Mouse (Mus musculus) megakaryocyte, embryonic 14.5 days (primary cell): ENCODE data around the gene Tubgcp2.

Experiments
- FLI1 ChIP-seq: IDR thresholded peaks from 2 replicates; pipeline ENCODE4 v1.6.1; 2012; ENCODE audit warnings: low read length, inconsistent platforms, mixed read lengths
- GATA1 ChIP-seq: IDR thresholded peaks from 3 replicates; pipeline ENCODE4 v1.6.1; 2012; ENCODE audit warnings: mixed read lengths, low read length, inconsistent platforms, borderline replicate concordance

- TF ChIP-seq GATA1: no peak
- TF ChIP-seq FLI1: no peak
Measured at GRCm38 (mm10) chr7:140047811-140048311, 11.4 kb upstream of the Tubgcp2 start.
